Mouse (Mus musculus): Measurements from ENCODE around the gene Wdr46.

Wdr46 gene

GRCm38 (mm10) chr17:33911052-33911812 is 29.2 kb upstream of the Wdr46 start:
- no peak for DNase-seq (ENCODE audit: low read depth in 1 of 2, low spot score in 2 of 2)

GRCm38 (mm10) chr17:33911813-33912414 is 28.5 kb upstream of the Wdr46 start:
- no peak for DNase-seq (ENCODE audit: low read depth in 1 of 2, low spot score in 2 of 2)

- no peak for DNase-seq (ENCODE audit: low read depth in 1 of 2, low spot score in 2 of 2)
These were observed 27.2 kb upstream of the Wdr46 start for GRCm38 (mm10) chr17:33913264-33913663.

GRCm38 (mm10) chr17:33913905-33914304 is 26.6 kb upstream of the Wdr46 start:
- no peak for DNase-seq (ENCODE audit: low read depth in 1 of 2, low spot score in 2 of 2)

GRCm38 (mm10) chr17:33914969-33915391 is 25.5 kb upstream of the Wdr46 start:
- no peak for DNase-seq (ENCODE audit: low read depth in 1 of 2, low spot score in 2 of 2)

- DNase-seq (ENCODE audit: low read depth in 1 of 2, low spot score in 2 of 2): peak; percentile 89 to 94
These were observed 24.7 kb upstream of the Wdr46 start, which contains the start of the genes Tapbp and Zbtb22 for GRCm38 (mm10) chr17:33915671-33916250. Tapbp (plus strand) TSS chr17:33915899. Zbtb22 (plus strand) TSS chr17:33915904.

- no peak for DNase-seq (ENCODE audit: low read depth in 1 of 2, low spot score in 2 of 2)
These were observed 24.2 kb upstream of the Wdr46 start for GRCm38 (mm10) chr17:33916294-33916693.

GRCm38 (mm10) chr17:33916847-33917655 is 23.4 kb upstream of the Wdr46 start:
- no peak for DNase-seq (ENCODE audit: low read depth in 1 of 2, low spot score in 2 of 2)

GRCm38 (mm10) chr17:33917656-33918292 is 22.7 kb upstream of the Wdr46 start:
- no peak for DNase-seq (ENCODE audit: low read depth in 1 of 2, low spot score in 2 of 2)

GRCm38 (mm10) chr17:33918293-33919203 is 21.9 kb upstream of the Wdr46 start:
- no peak for DNase-seq (ENCODE audit: low read depth in 1 of 2, low spot score in 2 of 2)

GRCm38 (mm10) chr17:33919351-33920281 is 20.8 kb upstream of the Wdr46 start:
- peak; percentile 70 to 80 for DNase-seq (ENCODE audit: low read depth in 1 of 2, low spot score in 2 of 2)

- DNase-seq (ENCODE audit: low read depth in 1 of 2, low spot score in 2 of 2): peak in 1 of 2 experiments; percentile 76
These were observed 20.0 kb upstream of the Wdr46 start for GRCm38 (mm10) chr17:33920282-33921097.

- DNase-seq (ENCODE audit: low read depth in 1 of 2, low spot score in 2 of 2): no peak
These were observed 19.1 kb upstream of the Wdr46 start for GRCm38 (mm10) chr17:33921361-33921760.

- DNase-seq (ENCODE audit: low read depth in 1 of 2, low spot score in 2 of 2): peak in 1 of 2 experiments; percentile 34
These were observed 15.7 kb upstream of the Wdr46 start for GRCm38 (mm10) chr17:33924577-33925283.

GRCm38 (mm10) chr17:33925406-33926116 is 14.9 kb upstream of the Wdr46 start:
- DNase-seq (ENCODE audit: low read depth in 1 of 2, low spot score in 2 of 2): no peak

- DNase-seq (ENCODE audit: low read depth in 1 of 2, low spot score in 2 of 2): no peak
These were observed 14.1 kb upstream of the Wdr46 start for GRCm38 (mm10) chr17:33926207-33926932.
